Mouse (Mus musculus): Measurements from ENCODE around the gene Them7. TPM values are rescaled to one million over a fixed set of nuclear protein-coding genes. Genes with fewer than 3 reads are reported as not detected.
A peak's percentile ranks its signal among the peaks of the same experiment; 100 is the strongest.

Them7 gene
- polyA plus RNA-seq, 1 experiment from 2014 or later, result 0.90 TPM

DNA sequence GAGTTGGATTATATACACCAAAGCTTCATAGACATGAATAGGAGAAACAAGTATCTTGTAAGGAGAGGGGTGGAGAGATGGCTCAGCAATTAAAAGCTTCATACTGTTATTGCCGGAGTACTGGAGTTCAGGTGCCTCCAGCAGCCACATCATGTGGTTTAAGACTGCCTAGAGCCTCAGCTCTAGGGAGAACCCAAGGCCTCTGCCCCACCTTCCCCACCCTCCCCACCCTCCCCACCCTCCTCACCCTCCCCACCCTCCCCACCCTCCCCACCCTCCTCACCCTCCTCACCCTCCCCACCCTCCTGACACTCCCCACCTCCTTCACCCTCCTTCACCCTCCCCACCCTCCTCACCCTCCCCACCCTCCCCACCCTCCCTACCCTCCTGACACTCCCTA lies 185.1 kb downstream of the Them7 start:
- Histone ChIP-seq H3K36me3 (ENCODE audit: control insufficient read depth, insufficient read depth, low read length) (no peaks in the 10 kb centered on the region), H3K4me3 (ENCODE audit: low read depth, low read length) (no peak overlapping the region), H3K4me2 (no peak overlapping the region), H3K9me3 (ENCODE audit: control insufficient read depth, low read length) (no peaks in the 10 kb centered on the region), H3K27ac (ENCODE audit: low read depth, low read length) (no peak overlapping the region), H3K9ac (ENCODE audit: low read depth, low read length) (no peak overlapping the region), H3K4me1 (replicated peaks; ENCODE audit: control insufficient read depth, insufficient read depth, low read length) (peaks cover 18% of the 10 kb centered on the region), H3K27me3 (replicated peaks; ENCODE audit: control insufficient read depth, insufficient read depth, low read length) (no peaks in the 10 kb centered on the region)
- peak; percentile 65 for ATAC-seq (replicated peaks; ENCODE audit: low FRiP score)
- 82% methylated on average over 1 of the region's 1 CpGs for WGBS
- DNase-seq (ENCODE audit: low spot score), result no peak

DNA sequence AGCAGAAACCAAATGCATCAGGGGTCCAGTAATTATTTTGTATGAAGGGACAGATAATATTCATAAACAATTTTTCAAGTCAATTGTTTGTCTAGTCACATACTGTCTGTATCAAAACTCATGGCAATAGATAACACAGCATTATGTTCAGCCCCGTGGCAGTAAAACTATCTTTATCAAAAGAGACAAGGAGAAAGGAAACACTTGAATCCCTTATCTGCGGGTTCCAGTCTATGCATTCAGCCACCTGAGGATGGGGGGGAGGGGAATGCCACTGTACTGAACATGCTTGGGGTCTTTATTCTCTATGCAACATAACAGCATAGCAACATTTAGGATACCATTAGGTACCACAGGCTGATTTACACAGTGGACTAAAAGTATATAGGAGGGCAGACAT lies 190.2 kb downstream of the Them7 start:
- Histone ChIP-seq H3K9ac (ENCODE audit: low read depth, low read length) (no peak overlapping the region), H3K4me1 (replicated peaks; ENCODE audit: control insufficient read depth, insufficient read depth, low read length) (peaks cover 38% of the 10 kb centered on the region), H3K27me3 (replicated peaks; ENCODE audit: control insufficient read depth, insufficient read depth, low read length) (no peaks in the 10 kb centered on the region), H3K4me3 (ENCODE audit: low read depth, low read length) (no peak overlapping the region), H3K4me2 (peak overlapping the region; percentile 11), H3K36me3 (ENCODE audit: control insufficient read depth, insufficient read depth, low read length) (no peaks in the 10 kb centered on the region), H3K27ac (ENCODE audit: low read depth, low read length) (no peak overlapping the region), H3K9me3 (ENCODE audit: control insufficient read depth, low read length) (no peaks in the 10 kb centered on the region)
- no peak for DNase-seq (ENCODE audit: low spot score)
- WGBS, result 34% methylated on average over 2 of the region's 2 CpGs
- ATAC-seq (replicated peaks; ENCODE audit: low FRiP score), result peak; percentile 80

DNA sequence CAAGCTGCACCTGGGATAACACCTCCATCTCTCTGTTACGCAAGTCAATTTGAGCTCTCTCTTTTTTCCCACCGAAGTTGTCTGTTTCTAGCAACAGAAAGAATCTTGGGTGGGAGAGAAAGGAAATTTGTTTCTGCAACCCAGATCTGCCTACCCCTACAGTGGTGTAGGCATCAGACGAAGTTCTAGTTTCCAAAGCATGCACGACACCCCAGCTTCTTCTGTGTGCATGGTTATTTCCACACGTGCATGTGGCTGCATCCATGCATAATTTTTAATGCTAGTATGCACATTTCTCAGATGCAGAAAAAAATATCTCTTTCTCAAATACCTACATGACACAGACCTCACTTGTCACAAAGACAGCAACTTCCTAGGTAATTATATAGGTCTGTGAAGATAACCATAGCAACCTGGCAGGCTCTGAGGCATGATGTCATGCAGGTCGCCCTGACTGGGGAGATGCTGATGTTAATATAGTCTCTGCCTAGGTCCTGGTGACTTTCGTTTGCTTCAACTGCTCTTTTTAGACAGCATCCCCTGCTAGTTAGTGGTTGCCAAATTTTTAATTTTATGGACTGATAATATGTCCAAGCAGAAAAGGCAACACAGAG lies 192.0 kb downstream of the Them7 start:
- no peak overlapping the region for H3K4me3 ChIP-seq (ENCODE audit: low read depth, low read length)
- H3K4me1 ChIP-seq (replicated peaks; ENCODE audit: control insufficient read depth, insufficient read depth, low read length), result peaks cover 36% of the 10 kb centered on the region
- no peaks in the 10 kb centered on the region for H3K9me3 ChIP-seq (ENCODE audit: control insufficient read depth, low read length)
- no peaks in the 10 kb centered on the region for H3K27me3 ChIP-seq (replicated peaks; ENCODE audit: control insufficient read depth, insufficient read depth, low read length)
- DNase-seq (ENCODE audit: low spot score) (no peak), ATAC-seq (replicated peaks; ENCODE audit: low FRiP score) (no peak)
- no peak overlapping the region for H3K27ac ChIP-seq (ENCODE audit: low read depth, low read length)
- H3K4me2 ChIP-seq, result no peak overlapping the region
- H3K36me3 ChIP-seq (ENCODE audit: control insufficient read depth, insufficient read depth, low read length), result no peaks in the 10 kb centered on the region
- no peak overlapping the region for H3K9ac ChIP-seq (ENCODE audit: low read depth, low read length)
- 71% methylated on average over 7 of the region's 7 CpGs for WGBS

- H3K9ac ChIP-seq (ENCODE audit: low read depth, low read length), result no peak overlapping the region
- ATAC-seq (replicated peaks; ENCODE audit: low FRiP score) (no peak), DNase-seq (ENCODE audit: low spot score) (no peak)
- no peak overlapping the region for H3K4me3 ChIP-seq (ENCODE audit: low read depth, low read length)
- no peaks in the 10 kb centered on the region for H3K9me3 ChIP-seq (ENCODE audit: control insufficient read depth, low read length)
- H3K27ac ChIP-seq (ENCODE audit: low read depth, low read length), result no peak overlapping the region
- no peaks in the 10 kb centered on the region for H3K36me3 ChIP-seq (ENCODE audit: control insufficient read depth, insufficient read depth, low read length)
- no peaks in the 10 kb centered on the region for H3K27me3 ChIP-seq (replicated peaks; ENCODE audit: control insufficient read depth, insufficient read depth, low read length)
- WGBS, result 79% methylated on average over 8 of the region's 8 CpGs
- H3K4me1 ChIP-seq (replicated peaks; ENCODE audit: control insufficient read depth, insufficient read depth, low read length), result peaks cover 30% of the 10 kb centered on the region
- no peak overlapping the region for H3K4me2 ChIP-seq
These were observed 192.7 kb downstream of the Them7 start for GRCm38 (mm10) chr2:105416660-105417348.

DNA sequence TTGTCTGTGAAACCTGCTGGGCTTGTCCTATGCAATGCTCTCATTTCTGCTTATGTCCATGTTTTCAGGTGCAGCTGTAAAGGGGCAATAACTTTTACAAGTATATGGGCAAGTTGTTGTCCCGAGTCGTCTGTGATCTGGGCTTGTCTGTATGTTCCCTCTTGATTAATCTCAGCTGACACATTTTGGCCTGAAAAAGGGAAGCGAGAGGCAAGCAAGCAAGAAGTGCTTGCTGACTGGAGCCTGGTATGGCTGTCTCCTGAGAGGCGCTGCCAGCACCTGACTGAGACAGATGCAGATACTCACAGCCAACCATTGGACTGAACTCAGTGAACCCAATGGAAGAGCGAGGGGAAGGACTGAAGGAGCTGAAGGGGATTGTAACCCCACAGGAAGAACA lies 193.5 kb downstream of the Them7 start:
- H3K27me3 ChIP-seq (replicated peaks; ENCODE audit: control insufficient read depth, insufficient read depth, low read length), result no peaks in the 10 kb centered on the region
- H3K4me3 ChIP-seq (ENCODE audit: low read depth, low read length), result no peak overlapping the region
- ATAC-seq (replicated peaks; ENCODE audit: low FRiP score), result no peak
- no peak overlapping the region for H3K4me2 ChIP-seq
- peaks cover 30% of the 10 kb centered on the region for H3K4me1 ChIP-seq (replicated peaks; ENCODE audit: control insufficient read depth, insufficient read depth, low read length)
- no peaks in the 10 kb centered on the region for H3K36me3 ChIP-seq (ENCODE audit: control insufficient read depth, insufficient read depth, low read length)
- whole genome bisulfite sequencing, result 56% methylated on average over 5 of the region's 5 CpGs
- H3K27ac ChIP-seq (ENCODE audit: low read depth, low read length), result no peak overlapping the region
- no peaks in the 10 kb centered on the region for H3K9me3 ChIP-seq (ENCODE audit: control insufficient read depth, low read length)
- no peak for DNase-seq (ENCODE audit: low spot score)
- no peak overlapping the region for H3K9ac ChIP-seq (ENCODE audit: low read depth, low read length)

DNA sequence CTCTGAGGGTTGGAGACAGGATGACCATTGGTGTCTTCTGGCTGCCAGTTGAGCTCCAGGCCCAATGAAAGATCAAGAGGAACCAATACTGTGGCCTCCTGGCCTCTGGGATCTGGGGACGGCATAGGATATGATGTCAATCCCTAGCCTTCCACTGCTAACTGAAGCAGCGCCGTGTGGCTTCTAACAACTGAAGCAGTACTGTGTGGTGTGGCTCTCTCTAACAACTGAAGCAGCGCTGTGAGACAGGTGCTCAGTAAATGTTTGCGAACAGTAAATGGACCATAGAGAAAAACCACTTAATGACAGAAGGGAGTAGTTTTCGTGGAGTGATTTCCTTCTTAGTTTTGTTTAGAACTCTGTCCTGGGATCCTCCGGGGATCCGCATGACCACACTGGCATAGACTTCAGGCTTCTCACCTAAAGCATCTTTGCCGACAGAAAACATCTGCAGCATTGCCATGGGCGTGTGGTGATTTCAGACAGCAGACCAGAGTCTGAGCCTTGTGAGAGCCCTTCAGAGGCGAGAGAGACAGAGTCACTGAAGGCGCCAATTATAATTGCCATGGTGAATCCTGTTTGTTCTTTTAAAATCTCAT lies 194.6 kb downstream of the Them7 start:
- 87% methylated on average over 12 of the region's 12 CpGs for WGBS
- Histone ChIP-seq H3K27ac (ENCODE audit: low read depth, low read length) (no peak overlapping the region), H3K36me3 (ENCODE audit: control insufficient read depth, insufficient read depth, low read length) (no peaks in the 10 kb centered on the region), H3K4me3 (ENCODE audit: low read depth, low read length) (no peak overlapping the region), H3K4me2 (no peak overlapping the region), H3K27me3 (replicated peaks; ENCODE audit: control insufficient read depth, insufficient read depth, low read length) (no peaks in the 10 kb centered on the region), H3K4me1 (replicated peaks; ENCODE audit: control insufficient read depth, insufficient read depth, low read length) (peaks cover 29% of the 10 kb centered on the region), H3K9ac (ENCODE audit: low read depth, low read length) (no peak overlapping the region), H3K9me3 (ENCODE audit: control insufficient read depth, low read length) (no peaks in the 10 kb centered on the region)
- no peak for DNase-seq (ENCODE audit: low spot score)
- no peak for ATAC-seq (replicated peaks; ENCODE audit: low FRiP score)

DNA sequence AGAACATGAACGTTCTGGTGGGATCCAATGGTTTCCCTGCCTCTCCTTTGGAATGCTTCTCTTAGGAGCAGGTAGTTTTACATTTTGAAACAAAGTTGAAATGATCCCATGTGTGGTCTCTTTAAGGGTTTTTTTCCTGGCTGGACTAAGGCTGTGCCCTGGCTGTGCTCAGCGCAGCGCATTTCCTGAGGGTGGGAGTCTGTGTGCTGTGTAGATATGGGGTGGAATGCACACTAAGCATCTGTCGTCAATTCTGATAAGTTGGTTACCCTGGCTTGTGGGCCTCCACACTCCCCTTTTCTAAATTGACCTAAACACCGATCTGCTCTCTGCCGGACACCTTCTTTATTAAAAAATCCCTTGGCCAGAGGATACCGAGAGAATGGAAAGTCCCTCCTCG lies 203.3 kb downstream of the Them7 start:
- WGBS, result 32% methylated on average over 8 of the region's 8 CpGs

DNA sequence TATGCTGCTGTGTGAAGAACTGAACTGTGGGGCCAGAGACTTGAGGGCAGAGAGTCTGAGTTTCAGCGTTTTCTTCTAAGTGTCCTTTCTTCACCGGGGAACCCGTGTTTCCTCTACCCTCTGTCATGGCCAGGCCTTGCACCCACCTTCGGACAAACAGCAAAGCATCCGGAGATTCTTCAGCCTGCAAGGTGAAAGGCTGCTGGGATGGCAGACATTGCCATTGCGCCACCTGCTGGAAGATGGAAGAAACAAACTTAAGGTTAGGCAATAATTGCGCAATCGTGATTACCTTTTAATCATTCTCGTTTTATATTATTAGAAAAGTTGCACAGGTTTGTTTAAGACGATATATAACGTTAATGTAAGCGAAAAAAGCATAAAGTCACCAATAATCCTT lies 203.9 kb downstream of the Them7 start:
- ATAC-seq (replicated peaks; ENCODE audit: low FRiP score), result peak; percentile 60
- H3K4me1 ChIP-seq (replicated peaks; ENCODE audit: control insufficient read depth, insufficient read depth, low read length), result peaks cover 10% of the 10 kb centered on the region
- no peak overlapping the region; the same call in 1 of the 2 replicates for H3K4me3 ChIP-seq (ENCODE audit: low read depth, low read length)
- H3K27ac ChIP-seq (ENCODE audit: low read depth, low read length), result no peak overlapping the region
- H3K4me2 ChIP-seq, result peak overlapping the region; percentile 56
- no peak overlapping the region for H3K9ac ChIP-seq (ENCODE audit: low read depth, low read length)
- DNase-seq (ENCODE audit: low spot score), result peak; percentile 57
- no peaks in the 10 kb centered on the region for H3K27me3 ChIP-seq (replicated peaks; ENCODE audit: control insufficient read depth, insufficient read depth, low read length)
- WGBS, result 3% methylated on average over 12 of the region's 12 CpGs
- H3K36me3 ChIP-seq (ENCODE audit: control insufficient read depth, insufficient read depth, low read length), result no peaks in the 10 kb centered on the region
- H3K9me3 ChIP-seq (ENCODE audit: control insufficient read depth, low read length), result no peaks in the 10 kb centered on the region

More for the DNA sequence above, 203.3 kb downstream of the Them7 start:
- Histone ChIP-seq H3K9me3 (ENCODE audit: control insufficient read depth, low read length) (no peaks in the 10 kb centered on the region), H3K9ac (ENCODE audit: low read depth, low read length) (peak overlapping the region; percentile 30), H3K27me3 (replicated peaks; ENCODE audit: control insufficient read depth, insufficient read depth, low read length) (no peaks in the 10 kb centered on the region), H3K36me3 (ENCODE audit: control insufficient read depth, insufficient read depth, low read length) (no peaks in the 10 kb centered on the region), H3K4me1 (replicated peaks; ENCODE audit: control insufficient read depth, insufficient read depth, low read length) (peaks cover 10% of the 10 kb centered on the region), H3K27ac (ENCODE audit: low read depth, low read length) (no peak overlapping the region), H3K4me3 (ENCODE audit: low read depth, low read length) (no peak overlapping the region; the same call in 1 of the 2 replicates), H3K4me2 (peak overlapping the region; percentile 56)
- ATAC-seq (replicated peaks; ENCODE audit: low FRiP score) (peak; percentile 95), DNase-seq (ENCODE audit: low spot score) (no peak)

GRCm38 (mm10) chr2:105428467-105428866 lies 204.3 kb downstream of the Them7 start:
- no peak overlapping the region for H3K9ac ChIP-seq (ENCODE audit: low read depth, low read length)
- ATAC-seq (replicated peaks; ENCODE audit: low FRiP score) (no peak), DNase-seq (ENCODE audit: low spot score) (no peak)
- H3K27me3 ChIP-seq (replicated peaks; ENCODE audit: control insufficient read depth, insufficient read depth, low read length), result no peaks in the 10 kb centered on the region
- H3K9me3 ChIP-seq (ENCODE audit: control insufficient read depth, low read length), result no peaks in the 10 kb centered on the region
- H3K4me3 ChIP-seq (ENCODE audit: low read depth, low read length), result no peak overlapping the region
- no peaks in the 10 kb centered on the region for H3K36me3 ChIP-seq (ENCODE audit: control insufficient read depth, insufficient read depth, low read length)
- no peak overlapping the region for H3K27ac ChIP-seq (ENCODE audit: low read depth, low read length)
- 27% methylated on average over 6 of the region's 6 CpGs for WGBS
- no peak overlapping the region for H3K4me2 ChIP-seq
- peaks cover 10% of the 10 kb centered on the region for H3K4me1 ChIP-seq (replicated peaks; ENCODE audit: control insufficient read depth, insufficient read depth, low read length)
